Mouse (Mus musculus): ENCODE results near the gene Dvl2.

Gene Dvl2

GRCm38 (mm10) chr11:69981141-69981762 is 19.1 kb upstream of the Dvl2 start, which contains the start of gene Ctdnep1:
Ctdnep1 (plus strand) TSS chr11:69981156.
- in situ Hi-C loops (cut with MboI, MseI), result no loop called here

GRCm38 (mm10) chr11:69982225-69982624 is 18.2 kb upstream of the Dvl2 start, which contains the start of gene Elp5:
Elp5 (minus strand) TSS chr11:69982517.
- in situ Hi-C loops (cut with MboI, MseI), result no loop called here

- in situ Hi-C loops (cut with MboI, MseI), result no loop called here
Measured at GRCm38 (mm10) chr11:69982877-69983276, 17.5 kb upstream of the Dvl2 start.

GRCm38 (mm10) chr11:69983377-69983776 is 17.0 kb upstream of the Dvl2 start:
- in situ Hi-C loops (cut with MboI, MseI), result no loop called here

GRCm38 (mm10) chr11:69984431-69984830 is 16.0 kb upstream of the Dvl2 start:
- in situ Hi-C loops (cut with MboI, MseI), result no loop called here

- in situ Hi-C loops (cut with MboI, MseI), result no loop called here
Measured at GRCm38 (mm10) chr11:69989949-69990348, 10.4 kb upstream of the Dvl2 start.

- in situ Hi-C loops (cut with MboI, MseI), result no loop called here
Measured at GRCm38 (mm10) chr11:69990850-69991691, 9.3 kb upstream of the Dvl2 start, which contains the start of gene Gabarap. Gabarap (plus strand) TSS chr11:69991143.

- in situ Hi-C loops (cut with MboI, MseI), result no loop called here
Measured at GRCm38 (mm10) chr11:69991711-69992110, 8.7 kb upstream of the Dvl2 start.

- in situ Hi-C loops (cut with MboI, MseI), result no loop called here
Measured at GRCm38 (mm10) chr11:69992396-69992795, 8.0 kb upstream of the Dvl2 start.

GRCm38 (mm10) chr11:69992932-69993331 is 7.5 kb upstream of the Dvl2 start:
- in situ Hi-C loops (cut with MboI, MseI), result no loop called here

- in situ Hi-C loops (cut with MboI, MseI), result no loop called here
Measured at GRCm38 (mm10) chr11:69994401-69995090, 5.8 kb upstream of the Dvl2 start.

GRCm38 (mm10) chr11:69995391-69995960 is 4.9 kb upstream of the Dvl2 start, which contains the start of gene Phf23:
Phf23 (plus strand) TSS chr11:69995777.
- in situ Hi-C loops (cut with MboI, MseI), result no loop called here

GRCm38 (mm10) chr11:69996161-69997061 is 4.0 kb upstream of the Dvl2 start:
- in situ Hi-C loops (cut with MboI, MseI), result no loop called here

GRCm38 (mm10) chr11:69997070-69997509 is 3.3 kb upstream of the Dvl2 start:
- in situ Hi-C loops (cut with MboI, MseI), result no loop called here

GRCm38 (mm10) chr11:69998567-69999491 is 1.6 kb upstream of the Dvl2 start:
- in situ Hi-C loops (cut with MboI, MseI), result no loop called here

- in situ Hi-C loops (cut with MboI, MseI), result loop anchor here (25.0 kb wide), 1 partner anchor 887 kb away; the partner anchor contains the start of genes 9130213A22Rik and Hes7
Measured at GRCm38 (mm10) chr11:69999666-70000065, 729 bp upstream of the Dvl2 start.

- in situ Hi-C loops (cut with MboI, MseI), result loop anchor here (25.0 kb wide), 1 partner anchor 889 kb away; the partner anchor contains the start of genes 9130213A22Rik and Hes7
Measured at GRCm38 (mm10) chr11:70001159-70001558, 764 bp downstream of the Dvl2 start.

- in situ Hi-C loops (cut with MboI, MseI), result loop anchor here (25.0 kb wide), 1 partner anchor 890 kb away; the partner anchor contains the start of genes 9130213A22Rik and Hes7
Measured at GRCm38 (mm10) chr11:70001865-70002264, 1.5 kb downstream of the Dvl2 start.

GRCm38 (mm10) chr11:70002471-70002870 is 2.1 kb downstream of the Dvl2 start:
- in situ Hi-C loops (cut with MboI, MseI), result loop anchor here (25.0 kb wide), 1 partner anchor 890 kb away; the partner anchor contains the start of genes 9130213A22Rik and Hes7

All from T-helper 2 cell (primary cell).